Mouse (Mus musculus) lung, embryonic 14.5 days (tissue): ENCODE results near the gene Ypel3. TPM values are rescaled to one million over a fixed set of nuclear protein-coding genes. Genes with fewer than 3 reads are reported as not detected.

Experiments used
- ATAC-seq: fragments of 200-750 bp; cut with Nextera tagmentation; 2 replicates; pipeline ENCODE4 v1.8.0; 2017; ENCODE audit warnings: mild to moderate bottlenecking, moderate TSS enrichment, moderate library complexity; ENCODE audit not compliant: insufficient read depth
- DNase-seq: peaks from one replicate; pipeline ENCODE4 v3.0.0-alpha.2; 2015
- H3K27ac ChIP-seq: fragments of 300-500 bp; sonication (generic); 2 replicates; pipeline ENCODE4 v1.5.1; 2014; ENCODE audit warnings: low read depth, mild to moderate bottlenecking, moderate library complexity
- H3K27me3 ChIP-seq: fragments of 300-500 bp; sonication (generic); 2 replicates; pipeline ENCODE4 v1.6.1; 2014; ENCODE audit warnings: low read length, control low read depth; ENCODE audit not compliant: insufficient read depth
- H3K36me3 ChIP-seq: fragments of 300-500 bp; sonication (generic); 2 replicates; pipeline ENCODE4 v1.6.1; 2014; ENCODE audit warnings: control low read depth; ENCODE audit not compliant: insufficient read depth
- H3K4me1 ChIP-seq: fragments of 300-500 bp; sonication (generic); 2 replicates; pipeline ENCODE4 v1.6.1; 2014; ENCODE audit warnings: antibody characterized with exemption, control low read depth; ENCODE audit not compliant: insufficient read depth
- H3K4me2 ChIP-seq: fragments of 300-500 bp; sonication (generic); 2 replicates; pipeline ENCODE4 v1.6.1; 2014; ENCODE audit warnings: mild to moderate bottlenecking
- H3K4me3 ChIP-seq: fragments of 300-500 bp; sonication (generic); 2 replicates; pipeline ENCODE4 v1.5.1; 2014; ENCODE audit warnings: low read depth, low read length
- H3K9ac ChIP-seq: fragments of 300-500 bp; sonication (generic); 2 replicates; pipeline ENCODE4 v1.6.1; 2014
- H3K9me3 ChIP-seq: fragments of 300-500 bp; sonication (generic); 2 replicates; pipeline ENCODE4 v1.6.1; 2016; ENCODE audit warnings: low read depth, low read length, control low read depth
- CTCF ChIP-seq: IDR thresholded peaks from 2 replicates; pipeline ENCODE4 v1.5.1; 2016; ENCODE audit warnings: antibody characterized with exemption, low read depth
- WGBS: fragments of 180-500 bp; shearing (Covaris S2); extraction: QIAGEN DNeasy Blood & Tissue Kit; methylation state at CpG from one replicate; pipeline ENCODE4 v1.1.7; 2014; 5-methylcytosine and 5-hydroxymethylcytosine counted together
- polyA plus RNA-seq: library from polyadenylated mRNA; unstranded; fragments of >200 nt; fragmentation: Nextera tagmentation; extraction: Ambion mirVana; gene quantifications from 2 replicates; pipeline ENCODE4 v1.2.1, GENCODE M21; 2014

Gene Ypel3
- polyA plus RNA-seq, 1 experiment from 2014 or later: 91.2 TPM

DNA sequence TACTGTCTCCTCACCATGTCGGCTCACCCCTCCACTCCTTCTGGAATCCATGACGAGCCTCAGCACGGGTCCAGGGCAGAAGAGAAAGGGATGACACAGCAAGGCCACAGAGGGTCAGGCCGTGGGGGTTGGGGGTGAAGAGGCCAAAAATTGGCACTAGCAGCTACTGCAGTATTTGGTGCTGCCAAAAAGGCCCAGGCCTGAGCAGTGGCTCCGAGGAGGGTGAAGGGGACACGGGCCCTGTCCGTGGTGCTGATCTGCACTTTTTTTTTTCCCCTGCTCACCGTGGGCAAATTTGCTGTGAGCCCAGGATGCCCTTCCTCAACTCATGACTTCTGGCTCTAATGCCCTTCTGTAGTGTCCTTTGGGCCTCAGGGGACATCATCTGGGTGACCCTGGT, 48.6 kb downstream of the Ypel3 start:
- 9% methylated on average over 8 of the region's 8 CpGs for WGBS
- ATAC-seq (no peak), DNase-seq (peak; percentile 72)
- Histone ChIP-seq H3K27me3 (peaks cover 22% of the 10 kb centered on the region), H3K9ac (no peak overlapping the region), H3K4me2 (no peak overlapping the region), H3K27ac (no peak overlapping the region), H3K9me3 (no peaks in the 10 kb centered on the region), H3K4me1 (no peaks in the 10 kb centered on the region), H3K4me3 (no peak overlapping the region), H3K36me3 (no peaks in the 10 kb centered on the region)
- no peak for TF ChIP-seq CTCF

GRCm38 (mm10) chr7:126825952-126826351, 49.2 kb downstream of the Ypel3 start:
- H3K27me3 ChIP-seq: peaks cover 22% of the 10 kb centered on the region
- 60% methylated on average over 5 of the region's 5 CpGs for WGBS
- no peaks in the 10 kb centered on the region for H3K36me3 ChIP-seq
- no peak for TF ChIP-seq CTCF
- H3K27ac ChIP-seq: no peak overlapping the region
- H3K9ac ChIP-seq: no peak overlapping the region
- no peak overlapping the region for H3K4me3 ChIP-seq
- ATAC-seq: no peak
- no peak overlapping the region for H3K4me2 ChIP-seq
- no peaks in the 10 kb centered on the region for H3K4me1 ChIP-seq
- no peak for DNase-seq
- no peaks in the 10 kb centered on the region for H3K9me3 ChIP-seq

Other genes with a start within 250 kb of the Ypel3 start
- gene Eif3c, start 210.5 kb upstream of the Ypel3 start, polyA plus RNA-seq: 169 and 183 TPM in 2 replicates
- gene Apobr, start 192.0 kb upstream of the Ypel3 start, polyA plus RNA-seq: 0.32 and 0.54 TPM in 2 replicates
- 24.1 and 27.3 TPM in 2 replicates for gene Cln3, start 191.1 kb upstream of the Ypel3 start, polyA plus RNA-seq
- gene Il27, start 182.0 kb upstream of the Ypel3 start, polyA plus RNA-seq: not detected in 2 replicates
- 9.7 and 10.7 TPM in 2 replicates for gene Nupr1, start 146.1 kb upstream of the Ypel3 start, polyA plus RNA-seq
- gene Sgf29, start 127.6 kb upstream of the Ypel3 start, polyA plus RNA-seq: 49.5 and 61.3 TPM in 2 replicates
- gene Sult1a1, start 100.5 kb upstream of the Ypel3 start, polyA plus RNA-seq: 1.4 and 2.6 TPM in 2 replicates
- gene Bola2, start 81.6 kb upstream of the Ypel3 start, polyA plus RNA-seq: 123 and 126 TPM in 2 replicates
- 8.9 and 9.7 TPM in 2 replicates for gene Slx1b, start 81.2 kb upstream of the Ypel3 start, polyA plus RNA-seq
- gene Coro1a, start 69.2 kb upstream of the Ypel3 start, polyA plus RNA-seq: 29.2 and 29.3 TPM in 2 replicates
- 111 and 117 TPM in 2 replicates for gene Mapk3, start 17.4 kb upstream of the Ypel3 start, polyA plus RNA-seq
- 3.3 and 3.4 TPM in 2 replicates for gene Gdpd3, start 10.6 kb upstream of the Ypel3 start, polyA plus RNA-seq
- gene Tbx6, start 4.5 kb downstream of the Ypel3 start, polyA plus RNA-seq: 0.28 TPM in 1 of 2 replicates, not detected in the other
- gene Ppp4c, start 15.5 kb downstream of the Ypel3 start, polyA plus RNA-seq: 278 and 300 TPM in 2 replicates
- 0.17 and 0.88 TPM in 2 replicates for gene Fam57b, start 20.7 kb downstream of the Ypel3 start, polyA plus RNA-seq
- not detected in 2 replicates for gene 4930451I11Rik, start 54.7 kb downstream of the Ypel3 start, polyA plus RNA-seq
- gene Doc2a, start 70.5 kb downstream of the Ypel3 start, polyA plus RNA-seq: 0.33 and 0.80 TPM in 2 replicates
- gene Hirip3, start 85.0 kb downstream of the Ypel3 start, polyA plus RNA-seq: 19.9 and 26.7 TPM in 2 replicates
- 92.9 and 99.7 TPM in 2 replicates for gene Ino80e, start 85.4 kb downstream of the Ypel3 start, polyA plus RNA-seq
- gene Taok2, start 107.7 kb downstream of the Ypel3 start, polyA plus RNA-seq: 34.8 and 40.1 TPM in 2 replicates
- 26.7 and 31.5 TPM in 2 replicates for gene Tmem219, start 146.0 kb downstream of the Ypel3 start, polyA plus RNA-seq
- gene Kctd13, start 151.9 kb downstream of the Ypel3 start, polyA plus RNA-seq: 12.1 and 15.7 TPM in 2 replicates
- gene Asphd1, start 172.6 kb downstream of the Ypel3 start, polyA plus RNA-seq: 0.39 TPM in 1 of 2 replicates, not detected in the other
- 0.68 and 1.1 TPM in 2 replicates for gene Sez6l2, start 173.6 kb downstream of the Ypel3 start, polyA plus RNA-seq
- 86.1 and 92.8 TPM in 2 replicates for gene Cdipt, start 199.0 kb downstream of the Ypel3 start, polyA plus RNA-seq
- 1.5 TPM in 2 replicates for gene Cdiptos, start 199.1 kb downstream of the Ypel3 start, polyA plus RNA-seq
- gene Mvp, start 237.7 kb downstream of the Ypel3 start, polyA plus RNA-seq: 7.7 and 8.0 TPM in 2 replicates
- gene Pagr1b, start 239.5 kb downstream of the Ypel3 start, polyA plus RNA-seq: 0.85 TPM in 1 of 2 replicates, not detected in the other
- gene Pagr1a, start 240.4 kb downstream of the Ypel3 start, polyA plus RNA-seq: 21.9 and 44.5 TPM in 2 replicates
- 37.4 and 54.0 TPM in 2 replicates for gene Gm42742, start 244.1 kb downstream of the Ypel3 start, polyA plus RNA-seq
- gene Prrt2, start 244.3 kb downstream of the Ypel3 start, polyA plus RNA-seq: 4.7 and 5.9 TPM in 2 replicates